Mouse (Mus musculus): ENCODE data around the gene Wdr78.

Wdr78 gene

GRCm38 (mm10) chr4:103056909-103057308, 57.4 kb downstream of the Wdr78 start:
- DNase-seq (ENCODE audit: low read depth) = no peak

- no peak for DNase-seq (ENCODE audit: low read depth)
Observed at GRCm38 (mm10) chr4:103048046-103048445, 66.3 kb downstream of the Wdr78 start.

DNA sequence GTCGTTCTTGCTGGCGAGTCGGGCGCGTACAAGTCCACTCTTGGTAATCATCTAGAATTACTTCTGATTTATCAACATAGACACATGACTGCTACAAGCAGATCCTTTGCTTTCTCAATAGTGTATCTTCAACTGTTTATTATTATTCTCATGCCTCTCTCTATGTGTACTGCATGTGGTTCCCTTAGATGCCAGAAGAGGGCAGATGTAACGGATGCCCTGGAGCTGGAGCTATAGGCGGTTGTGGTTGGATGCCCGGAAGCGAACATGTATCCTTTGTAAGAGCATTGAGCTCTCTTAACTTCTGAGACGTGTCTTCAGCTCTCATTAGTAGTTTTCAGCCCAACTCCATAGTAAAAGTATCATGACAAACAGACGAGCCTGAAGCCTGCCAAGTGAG, 71.4 kb downstream of the Wdr78 start:
- DNase-seq (ENCODE audit: low read depth) = peak; percentile 37

DNA sequence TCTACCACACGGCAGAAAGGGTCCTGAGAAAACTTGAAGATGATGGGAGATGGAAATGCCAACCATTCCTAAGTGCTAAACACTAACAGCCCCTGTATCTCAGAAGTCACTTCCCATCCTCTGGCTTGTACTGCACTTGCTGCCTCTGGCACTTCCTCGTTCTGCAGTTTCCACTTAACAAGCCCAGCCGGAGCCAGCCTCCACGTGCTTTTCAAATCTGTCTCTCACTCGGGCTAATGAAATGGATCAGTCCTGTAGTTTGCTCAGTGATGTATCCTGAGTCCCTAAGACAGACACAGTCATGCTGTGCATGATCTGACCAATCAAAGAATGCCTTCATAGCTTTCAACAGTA, 74.5 kb downstream of the Wdr78 start:
- peak; percentile 25 for DNase-seq (ENCODE audit: low read depth)

- peak; percentile 67 for DNase-seq (ENCODE audit: low read depth)
Observed at GRCm38 (mm10) chr4:103039103-103039837, 75.1 kb downstream of the Wdr78 start.

GRCm38 (mm10) chr4:103028177-103029088, 85.9 kb downstream of the Wdr78 start:
- no peak for DNase-seq (ENCODE audit: low read depth)

DNA sequence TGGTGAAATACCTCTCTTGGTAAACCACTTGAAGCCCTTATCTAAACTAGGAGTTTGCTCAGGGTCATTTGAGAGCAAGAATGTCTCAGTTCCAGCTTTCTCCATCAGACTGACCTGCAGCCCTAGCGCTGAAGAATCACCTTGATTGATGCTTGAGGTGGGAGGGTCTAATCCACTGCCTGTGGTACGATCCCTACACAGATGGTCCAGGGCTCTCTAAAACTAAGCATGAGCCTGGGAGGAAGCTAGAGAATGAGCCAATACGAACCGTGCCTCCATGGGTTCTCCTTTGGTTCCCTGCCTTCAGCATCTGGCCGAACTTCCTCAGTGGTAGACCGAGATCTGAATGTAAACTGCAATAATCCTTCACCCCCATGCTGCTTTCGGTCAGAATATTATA, 86.6 kb downstream of the Wdr78 start:
- no peak for DNase-seq (ENCODE audit: low read depth)

- DNase-seq (ENCODE audit: low read depth) = no peak
Observed at GRCm38 (mm10) chr4:103026621-103027020, 87.7 kb downstream of the Wdr78 start, which contains the start of gene Insl5. TSS of gene Insl5 (minus strand) at chr4:103026842.

GRCm38 (mm10) chr4:103013490-103013889, 100.9 kb downstream of the Wdr78 start:
- DNase-seq (ENCODE audit: low read depth) = no peak

DNA sequence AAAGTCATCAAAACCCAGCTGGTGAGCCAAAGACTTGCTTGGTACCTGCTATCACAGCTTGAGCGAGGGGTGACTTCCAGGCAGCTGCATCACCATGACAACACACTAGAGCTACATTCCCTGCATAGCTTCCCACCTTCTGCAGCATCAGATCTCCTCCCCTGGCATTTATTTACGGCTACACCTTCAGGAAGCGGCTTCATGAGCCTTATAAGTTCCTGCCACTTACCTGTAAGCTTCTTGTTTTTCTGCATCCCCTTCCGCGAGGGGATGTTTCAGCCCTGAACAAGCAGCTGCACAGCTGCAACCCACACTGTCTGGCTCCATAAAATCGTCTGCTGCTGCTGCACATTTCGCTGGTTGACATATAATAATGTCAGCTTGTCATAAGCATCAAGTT, 102.5 kb downstream of the Wdr78 start:
- DNase-seq (ENCODE audit: low read depth) = no peak

DNA sequence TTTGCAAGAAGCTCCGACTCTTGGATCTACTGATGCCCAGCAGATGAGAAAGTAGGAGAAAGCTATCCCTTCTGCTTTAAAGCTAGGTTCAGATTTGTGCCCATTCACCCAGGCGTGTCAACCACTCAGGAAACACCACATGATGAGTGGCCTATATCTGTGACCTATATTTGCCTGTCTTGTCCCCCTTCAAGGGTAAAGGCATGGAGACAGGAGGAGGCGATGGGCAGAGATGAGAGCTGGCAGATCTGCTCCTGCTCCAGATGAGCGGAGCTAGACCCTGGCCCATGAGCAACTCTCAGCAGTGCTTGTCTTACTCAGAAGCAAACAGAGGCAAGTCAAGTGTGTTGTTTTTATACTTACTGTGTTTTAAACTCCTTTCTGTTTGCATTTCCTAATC, 103.6 kb downstream of the Wdr78 start:
- no peak for DNase-seq (ENCODE audit: low read depth)

GRCm38 (mm10) chr4:103006943-103007418, 107.4 kb downstream of the Wdr78 start:
- peak; percentile 75 for DNase-seq (ENCODE audit: low read depth)

DNA sequence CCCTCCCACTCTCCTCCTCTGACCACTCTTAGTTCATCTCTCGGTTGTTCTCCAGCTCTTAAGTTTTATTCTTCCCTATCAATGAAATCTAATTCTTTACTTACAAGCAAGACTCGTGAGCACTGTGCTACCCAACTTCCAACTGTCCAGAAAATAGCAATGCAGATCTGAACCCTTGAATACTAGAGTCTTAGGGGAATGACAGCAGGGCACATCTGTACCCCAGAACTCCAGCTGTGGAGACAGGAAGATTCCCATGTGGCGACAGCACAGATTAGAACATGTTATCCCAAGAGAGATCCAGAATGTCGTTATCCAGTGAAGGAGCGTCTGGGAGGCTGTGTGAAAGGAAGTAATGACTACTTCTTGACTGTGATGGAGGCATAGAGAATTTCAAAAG, 108.1 kb downstream of the Wdr78 start:
- DNase-seq (ENCODE audit: low read depth) = no peak

- no peak for DNase-seq (ENCODE audit: low read depth)
Observed at GRCm38 (mm10) chr4:103005190-103005945, 109.0 kb downstream of the Wdr78 start.

DNA sequence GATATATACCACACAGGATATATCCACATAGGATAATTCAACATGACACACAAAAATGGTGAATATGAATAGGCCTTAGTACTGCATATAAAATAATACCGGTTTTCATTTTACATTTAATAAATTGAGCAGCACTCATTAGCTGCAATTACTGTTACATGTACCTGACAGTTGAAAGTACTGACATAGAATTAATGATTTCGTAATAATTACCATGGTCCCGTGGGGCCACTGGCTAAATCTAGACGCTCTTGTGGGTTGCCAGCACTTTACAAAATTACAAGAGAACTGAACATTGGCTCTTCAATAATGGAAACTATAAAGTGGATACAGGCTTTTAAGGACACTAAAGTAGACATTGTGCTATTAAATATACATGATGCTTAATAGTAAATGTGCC, 109.7 kb downstream of the Wdr78 start:
- no peak for DNase-seq (ENCODE audit: low read depth)

DNA sequence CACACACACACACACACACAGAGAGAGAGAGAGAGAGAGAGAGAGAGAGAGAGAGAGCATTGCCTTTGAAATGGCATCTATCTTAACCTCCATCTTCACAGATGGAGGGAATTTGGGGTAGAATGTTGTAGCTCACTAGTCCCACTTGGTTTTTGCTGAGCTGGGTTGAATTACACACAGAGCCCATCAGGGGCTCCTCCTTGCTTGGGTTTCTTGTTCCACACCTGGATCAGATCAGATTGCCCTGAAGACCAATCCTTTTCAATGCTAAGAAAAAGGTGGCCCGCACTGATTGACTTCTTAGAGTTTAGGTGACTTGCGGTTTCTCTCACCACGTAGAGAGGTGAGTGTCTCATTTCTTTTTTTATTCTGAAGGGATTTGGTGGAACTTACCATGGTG, 122.7 kb downstream of the Wdr78 start:
- no peak for DNase-seq (ENCODE audit: low read depth)

DNA sequence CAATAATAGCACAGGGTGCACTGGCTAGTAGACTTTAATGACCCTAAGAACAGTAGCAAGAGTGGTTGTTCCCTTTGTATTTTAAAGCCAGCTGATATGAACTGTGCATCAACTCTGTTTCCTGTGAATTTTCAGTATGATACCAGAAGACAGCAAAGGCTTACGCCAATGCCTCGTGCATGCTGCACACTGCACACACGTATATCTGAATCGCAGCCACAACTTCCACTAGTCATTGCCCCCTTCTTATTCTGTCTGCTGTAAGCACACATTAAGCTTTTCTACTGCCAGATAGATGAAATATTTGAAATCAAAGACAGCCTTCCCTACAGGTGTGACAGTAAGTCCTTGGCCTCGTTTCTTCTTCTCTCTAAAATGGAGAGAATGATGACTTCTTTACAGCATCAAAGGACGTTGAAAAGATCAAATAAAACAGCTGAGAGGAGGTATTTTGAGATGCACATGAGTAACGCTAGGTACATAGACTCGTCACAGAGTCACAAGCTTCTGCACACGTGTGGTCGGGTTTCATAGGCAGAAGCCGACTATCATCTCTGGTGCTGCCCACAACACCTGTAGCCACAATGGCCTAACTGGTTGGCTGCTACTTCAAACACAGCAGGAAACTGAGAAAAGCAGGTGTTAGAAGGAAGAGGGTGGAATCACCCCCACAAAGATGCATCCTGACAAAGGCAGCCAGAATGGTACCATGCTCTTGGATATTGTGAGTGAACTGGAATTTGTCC, 123.6 kb downstream of the Wdr78 start:
- peak; percentile 66 for DNase-seq (ENCODE audit: low read depth)

DNA sequence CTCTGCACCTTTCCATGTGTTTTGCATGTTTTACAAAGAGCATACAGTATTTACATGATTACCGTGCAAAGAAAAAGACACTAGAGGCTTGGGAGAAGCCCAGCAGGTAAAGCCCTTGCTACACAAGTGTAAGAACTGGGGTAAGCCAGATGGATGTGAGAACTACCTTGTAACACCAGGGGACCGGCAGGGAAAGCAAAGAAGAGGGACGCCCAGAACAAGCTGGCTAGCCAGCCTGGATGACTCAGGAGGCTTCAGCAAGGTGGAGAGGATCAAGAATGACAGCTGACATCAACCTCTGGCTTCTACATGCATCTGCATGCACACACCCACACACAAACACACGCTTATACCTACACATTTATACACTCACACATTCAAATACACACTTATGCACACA, 124.3 kb downstream of the Wdr78 start:
- peak; percentile 27 for DNase-seq (ENCODE audit: low read depth)

DNA sequence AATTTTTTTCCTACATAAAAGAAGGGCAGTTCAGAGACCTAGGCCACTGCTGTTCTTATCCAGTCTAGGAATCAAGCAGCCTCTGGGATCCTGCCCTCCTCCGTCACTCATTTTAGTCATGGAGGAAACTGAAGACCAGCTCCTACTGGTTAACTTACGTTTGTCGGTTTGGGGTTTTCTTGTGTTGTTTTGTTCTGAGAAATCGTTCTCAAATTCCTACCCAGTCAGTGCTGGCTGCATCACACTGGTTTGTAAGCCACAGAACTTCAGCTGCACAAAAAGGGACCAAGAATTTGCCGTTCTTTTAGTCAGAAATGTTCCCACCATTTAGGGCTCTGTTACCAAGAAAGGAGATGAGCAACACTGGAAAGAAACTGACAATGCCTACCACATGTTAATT, 125.0 kb downstream of the Wdr78 start:
- peak; percentile 29 for DNase-seq (ENCODE audit: low read depth)

GRCm38 (mm10) chr4:102988526-102988925, 125.8 kb downstream of the Wdr78 start:
- DNase-seq (ENCODE audit: low read depth) = no peak
